Mouse (Mus musculus): ENCODE measurements around the gene Eif5b. TPM values are rescaled to one million over a fixed set of nuclear protein-coding genes. Genes with fewer than 3 reads are reported as not detected.

Gene Eif5b
- total RNA-seq, 2 experiments from 2014 or later, result 40.0 to 40.2 TPM

- no peak for DNase-seq (ENCODE audit: low spot score in 2 of 2)
- intact Hi-C loops (cut with DNase I), result no loop called here
These were observed 105.4 kb downstream of the Eif5b start for GRCm38 (mm10) chr1:38103214-38103613.

- DNase-seq (ENCODE audit: low spot score in 2 of 2), result no peak
- intact Hi-C loops (cut with DNase I), result no loop called here
These were observed 106.0 kb downstream of the Eif5b start for GRCm38 (mm10) chr1:38103813-38104212.

Other genes with a start within 250 kb of the Eif5b start
- 10 to 100 TPM; 19.7 to 24.6 TPM for gene Tsga10, start 131.6 kb upstream of the Eif5b start, total RNA-seq (2021)
- 10 to 100 TPM in 1 of 2 experiments, 1 to 10 TPM in 1; 7.3 to 10.0 TPM for gene Lipt1, start 126.3 kb upstream of the Eif5b start, total RNA-seq (2021)
- 10 to 100 TPM; 11.2 to 12.2 TPM for gene Mitd1, start 107.6 kb upstream of the Eif5b start, total RNA-seq (2021)
- 100 to 1,000 TPM; 140 to 152 TPM for gene Mrpl30, start 107.5 kb upstream of the Eif5b start, total RNA-seq (2021)
- gene Lyg2, start 81.5 kb upstream of the Eif5b start, total RNA-seq (2021), result not detected
- not detected for gene Lyg1, start 40.3 kb upstream of the Eif5b start, total RNA-seq (2021)
- 10 to 100 TPM; 55.9 to 63.2 TPM for gene Txndc9, start 117 bp upstream of the Eif5b start, total RNA-seq (2021)
- gene Rev1, start 131.8 kb downstream of the Eif5b start, total RNA-seq (2021), result 10 to 100 TPM; 29.3 to 36.7 TPM